ENCODE assay signal across 16 mouse cellular contexts in genomic region chr11:44654340-44655019, GRCm38 (mm10). TPM values are rescaled to one million over a fixed set of nuclear protein-coding genes. Genes with fewer than 3 reads are reported as not detected.
DNase-seq lines count a peak whose midpoint lies in the region; ATAC-seq and TF ChIP-seq lines count a peak whose summit lies in the region.
"Had no signal": no experiment of that assay in that cellular context is flagged by ENCODE, and none has a peak within 500 bp of the region (broad histone marks: within the 10 kb centered on the region; RNA-seq: fewer than 3 reads in every experiment).

No protein-coding gene starts in this region.

- H3K27ac ChIP-seq in embryonic facial prominence, embryonic 10.5 days (replicated peaks): peak overlapping the region; percentile 21; the same call in 1 of the 2 replicates
- no peak overlapping the region for H3K27ac ChIP-seq in hindbrain, embryonic 16.5 days (ENCODE audit: low read depth, low read length)
- peak overlapping the region; percentile 8; the same call in 1 of the 2 replicates for H3K27ac ChIP-seq in midbrain, embryonic 15.5 days
- no peak overlapping the region for H3K27ac ChIP-seq in lung, postnatal 0 days (ENCODE audit: low read length)
- H3K27ac ChIP-seq: intestine, embryonic 15.5 days had no signal

- peak; percentile 37; the same call in 1 of the 2 replicates for ATAC-seq in hindbrain, embryonic 16.5 days
- no peak for ATAC-seq in midbrain, embryonic 15.5 days (replicated peaks)
- ATAC-seq in lung, postnatal 0 days: no peak
- ATAC-seq: intestine, embryonic 15.5 days had no signal

- WGBS in embryonic facial prominence, embryonic 10.5 days: 26% methylated on average over 8 of the region's 8 CpGs
- 38% methylated on average over 8 of the region's 8 CpGs for WGBS in hindbrain, embryonic 16.5 days
- 33% methylated on average over 8 of the region's 8 CpGs for WGBS in midbrain, embryonic 15.5 days
- 65% methylated on average over 8 of the region's 8 CpGs for WGBS in lung, postnatal 0 days

- TF ChIP-seq POLR2A in brain, embryonic 14.5 days (IDR thresholded peaks at IDR 0.05; ENCODE audit: borderline replicate concordance, extremely low read depth, insufficient read depth, insufficient read length, poor library complexity, severe bottlenecking): no peak

- H3K9ac ChIP-seq in hindbrain, embryonic 16.5 days (ENCODE audit: low read depth, low read length): no peak overlapping the region
- no peak overlapping the region for H3K9ac ChIP-seq in midbrain, embryonic 15.5 days
- H3K9ac ChIP-seq in lung, postnatal 0 days (replicated peaks; ENCODE audit: low read depth): no peak overlapping the region
- H3K9ac ChIP-seq: heart, embryonic 12.5 days; intestine, embryonic 15.5 days; lung, embryonic 14.5 days had no signal

- no peak overlapping the region for H3K4me3 ChIP-seq in embryonic facial prominence, embryonic 10.5 days
- no peak overlapping the region for H3K4me3 ChIP-seq in hindbrain, embryonic 16.5 days (ENCODE audit: low read length)
- no peak overlapping the region for H3K4me3 ChIP-seq in midbrain, embryonic 15.5 days
- H3K4me3 ChIP-seq in lung, postnatal 0 days (ENCODE audit: low read depth, low read length): no peak overlapping the region
- H3K4me3 ChIP-seq: heart, embryonic 12.5 days; intestine, embryonic 15.5 days; myocyte had no signal

- no peaks in the 10 kb centered on the region for H3K36me3 ChIP-seq in embryonic facial prominence, embryonic 10.5 days (replicated peaks)
- H3K36me3 ChIP-seq in hindbrain, embryonic 16.5 days (ENCODE audit: control insufficient read depth, insufficient read depth, low read length): no peaks in the 10 kb centered on the region
- no peaks in the 10 kb centered on the region for H3K36me3 ChIP-seq in midbrain, embryonic 15.5 days (replicated peaks)
- no peaks in the 10 kb centered on the region for H3K36me3 ChIP-seq in lung, postnatal 0 days (ENCODE audit: insufficient read depth, low read length)
- H3K36me3 ChIP-seq: G1E; heart, embryonic 12.5 days; intestine, embryonic 15.5 days had no signal

- H3K27me3 ChIP-seq in embryonic facial prominence, embryonic 10.5 days (replicated peaks; ENCODE audit: low read depth, poor library complexity, severe bottlenecking): peaks cover 35% of the 10 kb centered on the region
- H3K27me3 ChIP-seq in hindbrain, embryonic 16.5 days (replicated peaks; ENCODE audit: control insufficient read depth, insufficient read depth, low read length): no peaks in the 10 kb centered on the region
- H3K27me3 ChIP-seq in midbrain, embryonic 15.5 days (replicated peaks): no peaks in the 10 kb centered on the region
- H3K27me3 ChIP-seq in lung, postnatal 0 days (replicated peaks; ENCODE audit: insufficient read depth, low read length): no peaks in the 10 kb centered on the region
- H3K27me3 ChIP-seq: heart, embryonic 12.5 days; intestine, embryonic 15.5 days had no signal

- no peak for TF ChIP-seq CTCF in brain, embryonic 14.5 days (IDR thresholded peaks at IDR 0.05; ENCODE audit: borderline replicate concordance, extremely low read depth, insufficient read depth, insufficient read length)
- TF ChIP-seq CTCF in lung, postnatal 0 days (IDR thresholded peaks at IDR 0.05): no peak

- TF ChIP-seq EP300 in lung, postnatal 0 days (IDR thresholded peaks at IDR 0.05): no peak

- H3K9me3 ChIP-seq in embryonic facial prominence, embryonic 10.5 days: no peaks in the 10 kb centered on the region
- no peaks in the 10 kb centered on the region for H3K9me3 ChIP-seq in hindbrain, embryonic 16.5 days (ENCODE audit: control insufficient read depth, low read length)
- no peaks in the 10 kb centered on the region for H3K9me3 ChIP-seq in midbrain, embryonic 15.5 days
- H3K9me3 ChIP-seq in lung, postnatal 0 days (ENCODE audit: low read length): no peaks in the 10 kb centered on the region
- H3K9me3 ChIP-seq: G1E; heart, embryonic 12.5 days; intestine, embryonic 15.5 days had no signal

- DNase-seq in brain, embryonic 14.5 days (ENCODE audit: low read depth): peak; percentile 61
- peak; percentile 18 for DNase-seq in embryonic facial prominence, embryonic 10.5 days (ENCODE audit: low spot score)
- no peak for DNase-seq in cerebellum, adult 9-11 months
- DNase-seq in lung, postnatal 0 days (ENCODE audit: low spot score): no peak
- DNase-seq in right cerebral cortex, adult 18-20 months: no peak
- DNase-seq: cerebellum, adult 11-12 months; lung, embryonic 14.5 days; right cerebral cortex, postnatal 25 days; thymus, postnatal 36 days had no signal

- H3K4me2 ChIP-seq in hindbrain, embryonic 16.5 days (ENCODE audit: low read length): 0 out of 2 replicates have a peak overlapping the region, but pooled peaks have one; percentile 3
- no peak overlapping the region for H3K4me2 ChIP-seq in midbrain, embryonic 15.5 days
- H3K4me2 ChIP-seq in lung, postnatal 0 days (replicated peaks; ENCODE audit: low read depth, low read length): no peak overlapping the region
- H3K4me2 ChIP-seq: heart, embryonic 12.5 days; intestine, embryonic 15.5 days; liver, embryonic 11.5 days; lung, embryonic 14.5 days had no signal

- peaks cover 45% of the 10 kb centered on the region for H3K4me1 ChIP-seq in embryonic facial prominence, embryonic 10.5 days
- H3K4me1 ChIP-seq in hindbrain, embryonic 16.5 days (ENCODE audit: control insufficient read depth, insufficient read depth, low read depth, low read length): peaks cover 12% of the 10 kb centered on the region
- peaks cover 38% of the 10 kb centered on the region for H3K4me1 ChIP-seq in midbrain, embryonic 15.5 days
- no peaks in the 10 kb centered on the region for H3K4me1 ChIP-seq in lung, postnatal 0 days (ENCODE audit: insufficient read depth, low read depth, low read length)
- H3K4me1 ChIP-seq: intestine, embryonic 15.5 days had no signal

RNA-seq across cellular contexts. Expression of gene Ebf1, which starts 37.4 kb away (rescaled TPM):
- 33.8 and 53.1 TPM in 2 replicates for polyA plus RNA-seq in brain, embryonic 14.5 days (2012; rRNA removed)
- polyA plus RNA-seq in embryonic facial prominence, embryonic 10.5 days (2016; fragmentation: Nextera tagmentation; extraction: Ambion mirVana): 38.5 and 41.9 TPM in 2 replicates
- 106 and 111 TPM in 2 replicates for polyA plus RNA-seq in hindbrain, embryonic 16.5 days (2015; fragmentation: Nextera tagmentation; extraction: Ambion mirVana)
- 66.6 and 68.9 TPM in 2 replicates for polyA plus RNA-seq in midbrain, embryonic 15.5 days (2015; fragmentation: Nextera tagmentation; extraction: Ambion mirVana)
- 8.8 and 9.1 TPM in 2 replicates for polyA plus RNA-seq in lung, postnatal 0 days (2015; fragmentation: Nextera tagmentation; extraction: Ambion mirVana)
- polyA plus RNA-seq: G1E had no signal

Comparison
In these comparisons a context has a peak if more than half of its experiments do, and no peak if none do; other contexts are left out.
1. DNase-seq: peak in brain, embryonic 14.5 days (single experiment) and embryonic facial prominence, embryonic 10.5 days (single experiment); none in cerebellum, adult 9-11 months (single experiment), lung, postnatal 0 days (single experiment) and right cerebral cortex, adult 18-20 months (single experiment).
2. H3K27ac ChIP-seq: peak in embryonic facial prominence, embryonic 10.5 days (single experiment) and midbrain, embryonic 15.5 days (single experiment); none in hindbrain, embryonic 16.5 days (single experiment) and lung, postnatal 0 days (single experiment).